Mouse (Mus musculus): ENCODE data around the gene Dnmt3a.

DNA sequence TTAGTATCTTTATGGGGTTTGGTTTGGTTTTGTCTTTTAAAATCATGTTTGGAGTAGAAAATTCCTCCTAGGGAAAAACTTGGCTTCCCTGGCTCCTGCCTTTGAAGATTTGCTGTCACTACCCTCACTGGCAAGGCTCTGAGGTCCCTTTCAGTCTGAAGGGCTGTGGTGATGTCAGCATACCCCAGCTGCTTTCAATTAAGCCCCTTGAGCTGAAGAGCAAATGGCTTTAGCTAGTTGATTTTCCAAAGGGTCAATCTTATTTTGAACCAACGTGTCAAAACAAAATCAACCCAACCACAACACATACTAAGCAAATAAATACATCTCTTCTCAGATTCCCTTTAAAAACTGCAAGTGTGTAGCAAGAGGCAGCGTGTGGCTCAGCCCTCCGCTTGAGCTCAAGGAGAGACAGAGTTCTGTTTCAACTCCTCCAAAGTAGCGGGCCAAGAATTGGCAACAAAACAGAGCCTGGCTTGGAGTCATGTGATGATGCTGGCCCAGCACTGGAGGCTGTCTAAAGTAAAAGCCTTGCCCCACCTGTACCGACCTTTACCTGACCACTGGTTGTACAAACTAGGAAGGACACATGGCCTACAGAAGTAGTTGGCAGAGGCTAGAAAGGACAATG is 17.3 kb upstream of the Dnmt3a start:
- TF ChIP-seq CTCF (IDR thresholded peaks at IDR 0.05; ENCODE audit: control insufficient read depth, insufficient read depth, insufficient replicate concordance, low read depth, low read length) (no peak), POLR2A (IDR thresholded peaks at IDR 0.05; ENCODE audit: control insufficient read depth, low read depth, low read length) (no peak)

Measured in testis, adult 2 months (tissue).